Mouse (Mus musculus) embryonic facial prominence, embryonic 15.5 days (tissue): ENCODE data around the gene Ccl27b. TPM values are rescaled to one million over a fixed set of nuclear protein-coding genes. Genes with fewer than 3 reads are reported as not detected.
"Not testable (repeated sequence)": the region's sequence is repeated elsewhere in the genome, so short reads cannot be mapped to it uniquely, and the experiment has no call there.

Source experiments
- ATAC-seq: fragments of 200-750 bp; cut with Nextera tagmentation; 2 replicates; pipeline ENCODE4 v1.8.0; 2017; ENCODE audit warnings: low read depth, moderate TSS enrichment; ENCODE audit not compliant: insufficient number of reproducible peaks, low FRiP score, low TSS enrichment
- H3K27ac ChIP-seq: fragments of 300-500 bp; sonication (generic); replicated peaks from 2 replicates; pipeline ENCODE4 v1.5.1; 2015; ENCODE audit warnings: mild to moderate bottlenecking, inconsistent platforms
- H3K27me3 ChIP-seq: fragments of 300-500 bp; sonication (generic); 2 replicates; pipeline ENCODE4 v1.6.1; 2015; ENCODE audit warnings: inconsistent platforms
- H3K36me3 ChIP-seq: fragments of 300-500 bp; sonication (generic); 2 replicates; pipeline ENCODE4 v1.6.1; 2015; ENCODE audit warnings: mild to moderate bottlenecking, inconsistent platforms
- H3K4me1 ChIP-seq: fragments of 300-500 bp; sonication (generic); 2 replicates; pipeline ENCODE4 v1.6.1; 2015; ENCODE audit warnings: inconsistent platforms
- H3K4me2 ChIP-seq: fragments of 300-500 bp; sonication (generic); replicated peaks from 2 replicates; pipeline ENCODE4 v1.6.1; 2015; ENCODE audit warnings: mild to moderate bottlenecking, inconsistent platforms
- H3K4me3 ChIP-seq: fragments of 300-500 bp; sonication (generic); replicated peaks from 2 replicates; pipeline ENCODE4 v1.5.1; 2015; ENCODE audit warnings: mild to moderate bottlenecking, inconsistent platforms
- H3K9ac ChIP-seq: fragments of 300-500 bp; sonication (generic); 2 replicates; pipeline ENCODE4 v1.6.1; 2015; ENCODE audit warnings: inconsistent platforms
- H3K9me3 ChIP-seq: fragments of 300-500 bp; sonication (generic); replicated peaks from 2 replicates; pipeline ENCODE4 v1.6.1; 2016; ENCODE audit warnings: inconsistent platforms
- WGBS: fragments of 180-500 bp; shearing (Covaris S2); methylation state at CpG from one replicate; pipeline ENCODE4 v1.1.7; 2015; 5-methylcytosine and 5-hydroxymethylcytosine counted together
- polyA plus RNA-seq: library from polyadenylated mRNA; unstranded; fragments of >200 nt; fragmentation: Nextera tagmentation; extraction: Ambion mirVana; gene quantifications from 2 replicates; pipeline ENCODE4 v1.2.1, GENCODE M21; 2015

Gene Ccl27b
- not detected in 2 replicates for polyA plus RNA-seq

- H3K4me1 ChIP-seq, H3K27me3 ChIP-seq, H3K9ac ChIP-seq, H3K4me3 ChIP-seq, H3K4me2 ChIP-seq, ATAC-seq, H3K27ac ChIP-seq, H3K9me3 ChIP-seq, H3K36me3 ChIP-seq: not testable (repeated sequence)
- WGBS = no CpG with 5 or more reads among the region's 9 CpGs
These were observed at the start of gene Ccl27b for GRCm38 (mm10) chr4:42654951-42655350. Gene Ccl27b (plus strand): TSS chr4:42655251.

- not testable (repeated sequence) for ATAC-seq, H3K9ac ChIP-seq, H3K36me3 ChIP-seq, H3K9me3 ChIP-seq, H3K4me2 ChIP-seq, H3K4me1 ChIP-seq, H3K27me3 ChIP-seq, H3K4me3 ChIP-seq, H3K27ac ChIP-seq
- WGBS = no CpG with 5 or more reads among the region's 5 CpGs
These were observed 43.2 kb upstream of the Ccl27b start, which contains the start of gene Gm10591 for GRCm38 (mm10) chr4:42611895-42612294. Gene Gm10591 (plus strand): TSS chr4:42612195.

- H3K4me1 ChIP-seq, H3K9me3 ChIP-seq, H3K4me3 ChIP-seq, ATAC-seq, H3K27ac ChIP-seq, H3K4me2 ChIP-seq, H3K27me3 ChIP-seq, H3K36me3 ChIP-seq, H3K9ac ChIP-seq: not testable (repeated sequence)
- WGBS = no CpG with 5 or more reads among the region's 8 CpGs
These were observed 25.6 kb upstream of the Ccl27b start, which contains the start of gene Gm2564 for GRCm38 (mm10) chr4:42629419-42629818. Gene Gm2564 (plus strand): TSS chr4:42629719.

- WGBS = no CpG with 5 or more reads among the region's 3 CpGs
These were observed 6.7 kb downstream of the Ccl27b start, which contains the start of gene Il11ra2 for GRCm38 (mm10) chr4:42661793-42662192. Gene Il11ra2 (minus strand): TSS chr4:42661893.

GRCm38 (mm10) chr4:42675415-42675814 is 20.4 kb downstream of the Ccl27b start:
- H3K27ac ChIP-seq, H3K4me2 ChIP-seq, H3K36me3 ChIP-seq, ATAC-seq, H3K9me3 ChIP-seq, H3K27me3 ChIP-seq, H3K4me3 ChIP-seq, H3K9ac ChIP-seq, H3K4me1 ChIP-seq: not testable (repeated sequence)
- WGBS = no CpG with 5 or more reads among the region's 4 CpGs

More at GRCm38 (mm10) chr4:42661793-42662192, 6.7 kb downstream of the Ccl27b start, which contains the start of gene Il11ra2:
- not testable (repeated sequence) for H3K36me3 ChIP-seq, H3K27me3 ChIP-seq, H3K27ac ChIP-seq, H3K4me2 ChIP-seq, H3K9ac ChIP-seq, H3K4me1 ChIP-seq, ATAC-seq, H3K9me3 ChIP-seq, H3K4me3 ChIP-seq

- H3K36me3 ChIP-seq, ATAC-seq, H3K4me1 ChIP-seq, H3K9ac ChIP-seq, H3K27me3 ChIP-seq, H3K4me2 ChIP-seq, H3K27ac ChIP-seq, H3K9me3 ChIP-seq, H3K4me3 ChIP-seq: not testable (repeated sequence)
- no CpG with 5 or more reads among the region's 7 CpGs for WGBS
These were observed 24.3 kb downstream of the Ccl27b start for GRCm38 (mm10) chr4:42679365-42679764.

GRCm38 (mm10) chr4:42680374-42681356 is 25.6 kb downstream of the Ccl27b start:
- not testable (repeated sequence) for H3K27ac ChIP-seq, H3K36me3 ChIP-seq, ATAC-seq, H3K4me2 ChIP-seq, H3K27me3 ChIP-seq, H3K9ac ChIP-seq, H3K9me3 ChIP-seq, H3K4me1 ChIP-seq, H3K4me3 ChIP-seq
- WGBS = no CpG with 5 or more reads among the region's 32 CpGs

- H3K9me3 ChIP-seq, H3K4me1 ChIP-seq, H3K4me2 ChIP-seq, H3K36me3 ChIP-seq, ATAC-seq, H3K4me3 ChIP-seq, H3K27ac ChIP-seq, H3K27me3 ChIP-seq, H3K9ac ChIP-seq: not testable (repeated sequence)
- no CpG with 5 or more reads among the region's 66 CpGs for WGBS
These were observed 26.6 kb downstream of the Ccl27b start for GRCm38 (mm10) chr4:42681473-42682182.

GRCm38 (mm10) chr4:42682183-42682524 is 27.1 kb downstream of the Ccl27b start:
- no CpG with 5 or more reads among the region's 18 CpGs for WGBS
- not testable (repeated sequence) for H3K4me2 ChIP-seq, H3K4me3 ChIP-seq, H3K27me3 ChIP-seq, ATAC-seq, H3K9me3 ChIP-seq, H3K4me1 ChIP-seq, H3K9ac ChIP-seq, H3K27ac ChIP-seq, H3K36me3 ChIP-seq
